ENCODE assay signal across 9 mouse cellular contexts in the genomic region with DNA sequence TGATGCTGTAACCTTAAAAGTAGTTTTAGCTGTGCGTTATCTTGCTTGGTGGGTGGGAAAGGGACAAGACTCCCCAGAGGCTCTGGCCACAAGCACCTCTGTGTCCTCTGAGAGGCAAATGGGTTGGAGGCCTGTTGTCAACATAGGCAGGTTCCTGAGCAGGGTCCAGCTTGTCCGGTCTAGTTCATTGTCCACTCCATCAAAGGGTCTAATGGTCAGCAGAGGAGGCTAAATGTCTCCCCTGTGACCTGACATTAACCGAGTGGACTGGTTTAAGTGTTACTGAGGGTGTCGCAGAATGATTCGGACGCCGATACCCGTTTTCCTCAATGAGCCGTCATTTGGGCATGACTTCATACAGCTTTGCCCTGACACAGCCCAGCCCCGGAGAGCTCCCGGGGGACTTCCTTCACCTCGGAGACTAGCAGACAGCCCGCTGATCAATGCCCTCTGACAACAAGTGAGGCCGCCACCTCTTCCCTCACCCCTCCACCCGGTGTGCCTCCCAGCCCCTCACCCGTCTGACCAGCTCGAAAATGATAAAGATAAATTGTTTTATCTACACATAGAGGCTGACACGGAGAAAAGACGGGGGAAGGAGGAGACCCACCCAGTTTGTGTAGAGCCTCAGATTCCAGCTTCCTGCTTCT.
DNase-seq lines count a peak whose midpoint lies in the region; ATAC-seq and TF ChIP-seq lines count a peak whose summit lies in the region.
"Had no signal": no experiment of that assay in that cellular context is flagged by ENCODE, and none has a peak within 500 bp of the region (broad histone marks: within the 10 kb centered on the region; RNA-seq: fewer than 3 reads in every experiment).

No protein-coding gene starts in this region.

- no peaks in the 10 kb centered on the region for H3K4me1 ChIP-seq in liver, embryonic 11.5 days (replicated peaks; ENCODE audit: control insufficient read depth, insufficient read depth, low read length)
- no peaks in the 10 kb centered on the region for H3K4me1 ChIP-seq in liver, postnatal 0 days (ENCODE audit: insufficient read depth)
- no peaks in the 10 kb centered on the region for H3K4me1 ChIP-seq in heart, postnatal 0 days (ENCODE audit: control insufficient read depth, insufficient read depth)
- peaks cover 22% of the 10 kb centered on the region for H3K4me1 ChIP-seq in limb, embryonic 12.5 days (replicated peaks)
- peaks cover 2% of the 10 kb centered on the region; the same call in 1 of the 2 replicates for H3K4me1 ChIP-seq in stomach, embryonic 14.5 days (ENCODE audit: control insufficient read depth, insufficient read depth, low read length)

- no peak for DNase-seq in liver, embryonic 11.5 days (ENCODE audit: low spot score)
- DNase-seq in liver, postnatal 0 days, result no peak
- DNase-seq in heart, postnatal 0 days (ENCODE audit: low spot score), result no peak
- DNase-seq in gastrocnemius, postnatal 10 days, result no peak
- DNase-seq: cerebellum, adult 18-20 months; lung, adult 2 months had no signal

- H3K27ac ChIP-seq in liver, embryonic 11.5 days (ENCODE audit: low read depth, low read length), result no peak overlapping the region
- no peak overlapping the region for H3K27ac ChIP-seq in liver, postnatal 0 days (ENCODE audit: low read depth)
- H3K27ac ChIP-seq in heart, postnatal 0 days (ENCODE audit: low read depth), result no peak overlapping the region
- H3K27ac ChIP-seq in limb, embryonic 12.5 days, result no peak overlapping the region
- H3K27ac ChIP-seq in stomach, embryonic 14.5 days (ENCODE audit: low read length), result no peak overlapping the region

- no peak for ATAC-seq in liver, embryonic 11.5 days (replicated peaks; ENCODE audit: low FRiP score)
- ATAC-seq in liver, postnatal 0 days, result no peak
- ATAC-seq in heart, postnatal 0 days (ENCODE audit: insufficient read depth, low read depth), result no peak
- no peak for ATAC-seq in limb, embryonic 12.5 days (ENCODE audit: insufficient number of reproducible peaks, insufficient read depth, low FRiP score, low TSS enrichment, low read depth)
- ATAC-seq in stomach, embryonic 14.5 days (ENCODE audit: insufficient number of reproducible peaks, insufficient read depth, low FRiP score, low read depth), result 0 out of 2 replicates have a peak, but pooled peaks have one; percentile 10
- no peak for ATAC-seq in cerebellum, adult (ENCODE audit: insufficient number of reproducible peaks, low FRiP score, low TSS enrichment)

- H3K4me2 ChIP-seq in liver, embryonic 11.5 days, result peak overlapping the region; percentile 41
- H3K4me2 ChIP-seq in liver, postnatal 0 days (ENCODE audit: low read depth, low read length), result no peak overlapping the region
- H3K4me2 ChIP-seq in heart, postnatal 0 days (ENCODE audit: low read depth, low read length), result peak overlapping the region; percentile 34
- H3K4me2 ChIP-seq in limb, embryonic 12.5 days, result peak overlapping the region; percentile 43
- peak overlapping the region; percentile 47 for H3K4me2 ChIP-seq in stomach, embryonic 14.5 days (replicated peaks; ENCODE audit: low read depth, low read length)

- H3K9me3 ChIP-seq in liver, embryonic 11.5 days (ENCODE audit: control insufficient read depth, low read length), result no peaks in the 10 kb centered on the region
- H3K9me3 ChIP-seq in liver, postnatal 0 days (ENCODE audit: low read length), result no peaks in the 10 kb centered on the region
- no peaks in the 10 kb centered on the region for H3K9me3 ChIP-seq in heart, postnatal 0 days (replicated peaks; ENCODE audit: control insufficient read depth, low read length)
- no peaks in the 10 kb centered on the region for H3K9me3 ChIP-seq in limb, embryonic 12.5 days
- no peaks in the 10 kb centered on the region for H3K9me3 ChIP-seq in stomach, embryonic 14.5 days (ENCODE audit: control insufficient read depth, low read depth, low read length)

- 38% methylated on average over 19 of the region's 19 CpGs for WGBS in liver, embryonic 11.5 days
- WGBS in liver, postnatal 0 days (ENCODE audit: insufficient replicate concordance), result 37% methylated on average over 19 of the region's 19 CpGs
- WGBS in heart, postnatal 0 days, result 22% methylated on average over 19 of the region's 19 CpGs
- WGBS in limb, embryonic 12.5 days, result 32% methylated on average over 19 of the region's 19 CpGs
- WGBS in stomach, embryonic 14.5 days, result 15% methylated on average over 19 of the region's 19 CpGs

- H3K9ac ChIP-seq in liver, embryonic 11.5 days (ENCODE audit: low read depth, low read length), result no peak overlapping the region
- H3K9ac ChIP-seq in liver, postnatal 0 days (replicated peaks), result no peak overlapping the region
- no peak overlapping the region for H3K9ac ChIP-seq in heart, postnatal 0 days (replicated peaks; ENCODE audit: low read depth, low read length)
- no peak overlapping the region for H3K9ac ChIP-seq in limb, embryonic 12.5 days (replicated peaks)
- H3K9ac ChIP-seq in stomach, embryonic 14.5 days (replicated peaks; ENCODE audit: low read depth, low read length), result no peak overlapping the region

- H3K27me3 ChIP-seq in liver, embryonic 11.5 days (replicated peaks; ENCODE audit: control insufficient read depth, insufficient read depth, low read length), result no peaks in the 10 kb centered on the region; the same call in 1 of the 2 replicates
- 0 out of 2 replicates have a peak, but pooled peaks cover 3% of the 10 kb centered on the region for H3K27me3 ChIP-seq in liver, postnatal 0 days (ENCODE audit: insufficient read depth, low read length)
- H3K27me3 ChIP-seq in heart, postnatal 0 days (ENCODE audit: control insufficient read depth, insufficient read depth, low read length), result 0 out of 2 replicates have a peak, but pooled peaks cover 5% of the 10 kb centered on the region
- peaks cover 6% of the 10 kb centered on the region; the same call in 1 of the 2 replicates for H3K27me3 ChIP-seq in limb, embryonic 12.5 days
- H3K27me3 ChIP-seq in stomach, embryonic 14.5 days (ENCODE audit: control insufficient read depth, insufficient read depth, low read length), result 0 out of 2 replicates have a peak, but pooled peaks cover 3% of the 10 kb centered on the region

- TF ChIP-seq EP300 in liver, postnatal 0 days (IDR thresholded peaks at IDR 0.05; ENCODE audit: low read depth), result no peak
- TF ChIP-seq EP300 in heart, postnatal 0 days (IDR thresholded peaks at IDR 0.05; ENCODE audit: low read depth), result no peak

- TF ChIP-seq CTCF in liver, postnatal 0 days (IDR thresholded peaks at IDR 0.05; ENCODE audit: low read depth), result no peak
- TF ChIP-seq CTCF in heart, postnatal 0 days (IDR thresholded peaks at IDR 0.05; ENCODE audit: low read depth), result no peak

- no peaks in the 10 kb centered on the region for H3K36me3 ChIP-seq in liver, embryonic 11.5 days (ENCODE audit: control insufficient read depth, insufficient read depth, low read length)
- no peaks in the 10 kb centered on the region for H3K36me3 ChIP-seq in liver, postnatal 0 days (replicated peaks; ENCODE audit: insufficient read depth, low read length)
- H3K36me3 ChIP-seq in heart, postnatal 0 days (replicated peaks; ENCODE audit: control insufficient read depth, insufficient read depth, low read length), result no peaks in the 10 kb centered on the region
- H3K36me3 ChIP-seq in limb, embryonic 12.5 days, result no peaks in the 10 kb centered on the region
- no peaks in the 10 kb centered on the region for H3K36me3 ChIP-seq in stomach, embryonic 14.5 days (ENCODE audit: control insufficient read depth, insufficient read depth, low read length)

- H3K4me3 ChIP-seq in liver, embryonic 11.5 days (ENCODE audit: low read depth, low read length), result no peak overlapping the region
- H3K4me3 ChIP-seq in liver, postnatal 0 days (ENCODE audit: low read depth, low read length), result no peak overlapping the region
- peak overlapping the region; percentile 5; the same call in 1 of the 2 replicates for H3K4me3 ChIP-seq in heart, postnatal 0 days (ENCODE audit: low read depth, low read length)
- no peak overlapping the region for H3K4me3 ChIP-seq in limb, embryonic 12.5 days (replicated peaks)
- H3K4me3 ChIP-seq in stomach, embryonic 14.5 days (ENCODE audit: low read depth, low read length), result 0 out of 2 replicates have a peak overlapping the region, but pooled peaks have one; percentile 1

Comparison
In these comparisons a context has a peak if more than half of its experiments do, and no peak if none do; other contexts are left out.
1. H3K4me3 ChIP-seq: peak in heart, postnatal 0 days (single experiment) and stomach, embryonic 14.5 days (single experiment); none in liver, embryonic 11.5 days (single experiment), liver, postnatal 0 days (single experiment) and limb, embryonic 12.5 days (single experiment).